Mouse (Mus musculus) frontal cortex, postnatal 25 days (tissue): ENCODE measurements around the gene Dnttip1.
"Not testable (repeated sequence)": the region's sequence is repeated elsewhere in the genome, so short reads cannot be mapped to it uniquely, and the experiment has no call there.

ENCODE experiments used
- DNase-seq, 2 experiments: peaks; one replicate each; pipeline ENCODE4 v3.0.0; 2022; ENCODE audit warnings: low spot score in 2 of 2

The Dnttip1 gene

DNA sequence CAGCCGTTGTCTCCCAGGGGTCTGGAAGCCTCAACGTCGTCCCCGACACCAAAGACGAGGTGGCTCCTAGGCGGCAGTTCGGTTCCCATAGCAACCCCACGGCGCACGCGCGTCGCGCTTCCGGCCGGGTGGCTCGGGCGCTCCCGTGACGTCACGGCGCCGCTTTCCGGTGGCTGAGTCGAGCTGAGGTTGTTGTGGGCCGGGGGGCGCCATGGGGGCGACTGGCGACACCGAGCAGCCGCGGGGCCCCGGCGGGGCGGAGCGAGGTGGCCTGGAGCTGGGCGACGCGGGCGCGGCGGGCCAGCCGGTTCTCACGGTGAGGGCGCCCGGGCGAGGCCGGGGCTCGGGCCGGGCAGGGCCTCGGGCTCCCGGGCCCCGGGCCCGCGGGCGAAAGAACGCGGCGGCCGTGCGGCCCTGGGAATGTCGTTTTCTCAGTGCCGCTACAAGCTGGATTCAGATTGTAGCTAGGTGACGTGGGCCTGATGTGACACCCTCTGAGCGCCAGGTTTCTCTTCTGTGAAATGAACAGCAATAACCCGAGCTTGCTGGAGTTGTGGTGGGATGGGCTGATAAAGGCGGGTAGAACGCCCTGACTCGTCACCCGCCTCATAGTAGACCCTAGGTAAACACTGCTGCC lies at the start of gene Dnttip1, which contains the start of gene Wfdc3:
TSS of gene Dnttip1 (plus strand) at position 141 of the 637 bp plus-strand sequence.
TSS of gene Wfdc3 (minus strand) at position 89 of the 637 bp plus-strand sequence.
- DNase-seq: peak; percentile 89 to 92

DNA sequence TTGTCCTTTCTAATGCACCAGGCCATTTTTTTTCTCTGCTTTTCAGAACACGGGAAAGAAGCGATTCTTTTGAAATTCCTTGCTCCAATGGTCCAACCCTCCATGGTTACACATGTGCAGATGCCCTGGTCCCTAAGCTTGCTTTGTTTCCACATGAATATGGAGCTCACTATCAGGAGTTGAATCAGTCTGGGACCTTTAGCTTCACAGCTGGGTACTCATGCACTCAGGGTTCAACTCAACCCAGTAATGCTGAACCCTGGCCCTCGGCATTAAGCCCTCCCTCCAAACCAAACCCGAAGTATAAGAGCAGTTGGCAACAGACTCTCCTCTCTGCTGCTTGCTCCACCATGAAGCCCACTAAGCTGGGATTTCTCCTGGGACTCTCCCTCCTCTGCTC lies 47.6 kb upstream of the Dnttip1 start, which contains the start of gene Spint4:
TSS of gene Spint4 (plus strand) at position 301 of the 400 bp plus-strand sequence.
- no peak for DNase-seq

DNA sequence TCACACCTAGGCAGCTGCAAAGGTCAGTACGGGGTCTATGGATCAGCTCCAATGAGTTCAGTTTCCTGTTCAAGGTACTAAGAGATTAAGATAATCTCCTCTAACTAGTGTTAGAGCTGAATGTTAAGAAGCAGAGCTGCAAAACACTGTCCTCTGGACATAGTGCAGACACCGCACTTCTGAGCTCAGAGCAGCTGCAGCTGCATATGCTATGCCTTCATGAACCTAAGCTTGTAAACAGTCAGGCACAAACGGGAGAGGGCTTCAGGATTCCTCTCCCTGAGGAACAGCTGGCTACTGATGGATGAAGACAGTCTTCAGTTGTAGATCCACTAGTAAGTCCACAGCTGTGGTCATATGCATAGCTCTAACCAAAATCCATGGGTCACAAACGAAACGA lies 44.8 kb upstream of the Dnttip1 start:
- DNase-seq: no peak

DNA sequence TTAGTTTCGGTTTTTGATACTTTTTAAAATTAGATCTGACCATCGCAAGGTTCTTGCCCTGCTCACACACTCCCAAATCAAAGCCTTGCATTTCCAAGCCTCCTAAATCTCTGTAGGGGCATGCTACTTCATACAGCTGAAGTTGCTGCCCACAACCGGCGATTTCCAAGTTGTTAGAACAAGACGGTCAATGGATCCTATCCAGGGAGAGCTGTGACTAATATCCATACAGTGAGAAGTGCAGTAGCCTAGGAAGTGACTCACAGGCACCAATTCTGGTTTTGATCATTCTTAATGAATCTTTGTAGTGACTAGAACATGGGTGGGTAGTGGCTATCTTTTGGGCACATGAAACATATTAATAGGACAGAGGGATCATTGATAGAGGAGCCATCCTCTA lies 44.0 kb upstream of the Dnttip1 start:
- no peak for DNase-seq

DNA sequence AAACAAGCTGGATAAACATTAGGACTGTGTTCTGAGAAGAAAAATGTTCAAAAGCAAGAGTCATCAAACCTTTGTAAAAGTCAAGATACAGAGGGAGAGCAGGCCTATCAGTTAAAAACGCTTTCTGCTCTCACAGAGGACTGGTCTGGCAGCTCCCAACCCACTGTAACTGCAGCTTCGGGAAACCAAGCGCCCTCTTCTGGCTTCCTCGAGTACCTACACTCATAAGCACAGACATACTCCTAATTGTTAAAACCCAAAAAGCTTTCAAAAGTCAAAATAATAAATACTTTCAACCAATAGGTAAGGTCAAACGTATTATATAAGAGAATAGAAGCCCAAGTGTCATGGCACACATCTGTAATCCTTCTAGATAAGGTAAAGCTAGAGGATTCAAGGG lies 41.5 kb upstream of the Dnttip1 start:
- DNase-seq: no peak

DNA sequence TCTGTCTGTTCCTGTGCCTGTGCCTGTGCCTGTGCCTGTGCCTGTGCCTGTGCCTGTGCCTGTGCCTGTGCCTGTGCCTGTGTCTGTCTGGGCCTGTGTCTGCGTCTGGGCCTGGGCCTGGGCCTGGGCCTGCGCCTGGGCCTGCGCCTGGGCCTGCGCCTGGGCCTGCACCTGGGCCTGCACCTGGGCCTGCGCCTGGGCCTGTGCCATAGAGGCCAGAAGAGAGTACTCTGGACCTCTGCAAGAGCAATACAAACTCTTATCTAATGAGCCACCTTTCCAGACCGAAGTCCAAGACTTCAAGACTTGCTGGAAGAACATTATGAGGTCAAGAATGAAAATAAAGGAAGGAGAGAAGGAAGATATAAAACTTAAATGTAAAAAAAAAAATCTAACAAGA lies 40.5 kb upstream of the Dnttip1 start:
- DNase-seq: no peak

DNA sequence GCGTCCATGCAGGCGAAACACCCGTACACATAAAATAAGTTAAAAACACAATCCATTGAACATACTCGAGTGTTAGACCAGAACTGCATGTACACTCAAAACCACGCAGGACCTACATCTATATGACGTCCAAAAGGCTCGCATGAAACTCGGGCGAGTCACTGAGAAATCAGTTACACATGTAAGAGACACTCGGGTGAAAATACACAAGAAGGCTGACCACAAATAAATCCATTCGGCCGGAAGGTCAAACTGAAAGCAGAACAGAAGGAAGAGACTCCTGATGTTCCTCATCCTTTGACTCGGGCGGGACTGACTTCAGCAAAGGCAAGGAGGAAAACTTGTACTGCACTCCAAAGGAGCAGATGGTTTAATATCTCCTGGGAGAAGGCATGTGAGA lies 39.8 kb upstream of the Dnttip1 start:
- no peak for DNase-seq

DNA sequence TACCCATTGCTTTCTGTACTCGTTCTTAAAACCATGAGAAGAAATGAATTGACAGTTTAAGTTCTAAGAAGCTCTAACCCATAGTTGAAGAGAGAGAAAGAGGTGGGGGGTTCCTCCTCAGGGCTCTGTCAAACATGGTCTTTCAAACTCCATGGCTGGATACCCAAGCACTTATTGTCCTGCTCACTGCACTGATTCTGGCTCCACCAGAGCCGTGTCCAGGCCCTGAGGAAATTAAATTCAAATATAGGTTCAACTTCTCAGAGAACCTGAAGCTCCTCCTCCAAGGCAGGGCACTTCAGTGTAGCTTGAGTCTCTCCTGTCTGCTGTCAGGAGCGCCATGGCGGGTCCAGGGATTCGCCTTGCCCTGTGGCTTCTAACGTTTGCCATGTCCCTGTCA lies 30.8 kb upstream of the Dnttip1 start, which contains the start of gene Spint5:
TSS of gene Spint5 (plus strand) at position 301 of the 400 bp plus-strand sequence.
- no peak for DNase-seq

DNA sequence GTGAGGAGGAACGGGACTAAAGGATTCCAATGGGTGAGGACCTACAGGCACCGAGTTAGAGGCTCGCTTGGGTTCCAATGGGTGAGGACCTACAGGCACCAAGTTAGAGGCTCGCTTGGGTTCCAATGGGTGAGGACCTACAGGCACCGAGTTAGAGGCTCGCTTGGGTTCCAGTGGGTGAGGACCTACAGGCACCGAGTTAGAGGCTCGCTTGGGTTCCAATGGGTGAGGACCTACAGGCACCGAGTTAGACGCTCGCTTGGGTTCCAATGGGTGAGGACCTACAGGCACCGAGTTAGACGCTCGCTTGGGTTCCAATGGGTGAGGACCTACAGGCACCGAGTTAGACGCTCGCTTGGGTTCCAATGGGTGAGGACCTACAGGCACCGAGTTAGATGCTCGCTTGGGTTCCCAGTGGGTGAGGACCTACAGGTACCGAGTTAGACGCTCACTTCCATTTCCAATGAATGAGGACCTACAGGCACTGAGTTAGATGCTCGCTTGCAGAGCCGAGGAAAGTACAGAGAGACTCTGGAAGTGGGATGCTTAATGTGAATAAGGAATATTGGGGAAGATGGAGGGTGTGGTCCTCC lies 29.5 kb upstream of the Dnttip1 start:
- not testable (repeated sequence) for DNase-seq

DNA sequence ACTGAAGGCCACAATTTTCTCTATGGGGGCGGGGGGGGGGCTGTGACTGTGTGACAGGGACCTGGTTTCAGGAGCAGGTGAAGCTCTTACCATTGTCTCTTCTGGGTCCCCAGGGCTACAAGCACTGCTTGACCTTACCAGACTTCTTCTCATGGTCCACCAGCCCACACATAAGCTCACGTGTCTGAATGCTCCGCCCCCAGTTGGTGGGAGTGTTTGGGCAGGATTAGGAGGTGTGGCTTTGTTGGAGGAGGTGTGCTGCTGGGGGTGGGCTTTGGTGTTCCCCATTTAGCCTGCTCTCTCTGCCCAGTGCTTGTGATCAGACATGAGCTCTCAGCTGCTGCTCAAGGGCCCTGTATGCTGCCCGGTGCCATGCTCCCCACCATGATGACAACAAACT lies 22.5 kb upstream of the Dnttip1 start:
- no peak for DNase-seq

DNA sequence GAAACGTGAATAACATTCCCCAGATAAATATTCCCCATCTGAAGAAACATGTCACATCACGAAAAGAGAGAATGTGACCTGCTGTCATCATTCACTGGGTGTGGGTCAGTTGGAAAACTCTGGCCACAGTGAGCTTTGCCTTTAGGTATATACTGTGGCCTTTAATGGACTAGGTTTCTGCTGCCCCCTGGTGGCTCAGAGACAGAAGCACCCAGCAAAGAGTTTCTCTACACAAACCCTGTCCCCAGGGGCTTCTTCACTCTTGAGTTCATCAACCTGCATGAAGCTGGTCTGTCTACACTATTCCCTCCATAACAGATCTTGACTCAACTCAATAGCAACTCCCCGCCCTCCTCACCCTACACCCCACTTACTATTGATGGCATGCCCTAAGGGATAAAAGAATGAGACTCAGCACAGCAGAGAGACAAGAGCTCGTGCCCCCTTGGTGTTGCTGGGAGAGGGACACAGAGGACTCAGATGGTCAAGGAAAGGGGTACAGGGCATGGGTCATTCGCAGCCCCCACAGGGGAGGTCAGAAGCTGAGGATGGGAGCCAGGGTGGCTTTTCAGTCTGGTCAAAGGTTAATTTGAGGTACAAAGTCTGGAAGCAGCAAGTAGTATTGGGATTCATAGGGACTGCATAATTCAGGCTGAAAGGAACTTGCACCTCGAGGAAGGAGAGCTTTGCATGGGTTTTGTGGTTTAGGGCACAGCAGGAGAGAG lies 19.7 kb upstream of the Dnttip1 start:
- DNase-seq: peak; percentile 32 to 44

DNA sequence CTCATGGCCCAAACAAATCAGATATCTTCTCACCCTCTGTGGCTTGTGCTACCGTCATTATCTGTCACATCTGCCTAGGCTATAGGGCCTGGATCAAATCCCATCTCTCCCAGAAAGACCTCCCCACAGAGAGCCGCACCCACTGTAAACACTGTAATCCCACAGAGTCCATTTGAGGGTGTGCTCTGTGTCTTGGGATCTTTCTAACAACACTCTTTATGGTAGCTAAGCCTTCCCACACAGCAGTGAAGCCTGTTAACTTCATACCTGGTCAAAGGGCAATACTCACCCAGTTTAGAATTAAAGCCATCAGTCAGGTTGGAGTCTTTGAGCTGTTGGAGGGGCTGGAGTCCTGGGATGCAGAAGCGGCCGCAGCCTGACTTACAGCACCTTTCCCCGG lies 14.1 kb upstream of the Dnttip1 start:
- DNase-seq: no peak

DNA sequence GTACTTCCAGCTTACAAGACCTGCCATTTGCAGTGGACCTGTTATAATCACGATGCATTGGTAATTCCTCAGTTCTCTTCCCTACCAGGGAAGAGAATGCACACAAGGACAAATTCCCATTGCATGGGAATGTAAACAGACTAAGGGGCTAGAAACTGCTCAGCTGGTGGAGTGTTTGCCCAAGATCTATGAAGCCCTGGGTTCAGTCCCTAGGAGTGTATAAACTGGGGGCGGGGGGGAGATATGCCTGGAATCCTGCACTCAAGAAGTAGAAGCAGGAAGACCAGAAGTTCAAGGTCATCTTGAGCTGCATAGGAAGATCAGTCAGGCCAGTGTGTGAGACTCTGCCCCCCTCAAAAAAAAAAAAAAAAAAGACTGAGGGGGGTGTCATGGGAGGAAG lies 12.5 kb upstream of the Dnttip1 start:
- no peak for DNase-seq

DNA sequence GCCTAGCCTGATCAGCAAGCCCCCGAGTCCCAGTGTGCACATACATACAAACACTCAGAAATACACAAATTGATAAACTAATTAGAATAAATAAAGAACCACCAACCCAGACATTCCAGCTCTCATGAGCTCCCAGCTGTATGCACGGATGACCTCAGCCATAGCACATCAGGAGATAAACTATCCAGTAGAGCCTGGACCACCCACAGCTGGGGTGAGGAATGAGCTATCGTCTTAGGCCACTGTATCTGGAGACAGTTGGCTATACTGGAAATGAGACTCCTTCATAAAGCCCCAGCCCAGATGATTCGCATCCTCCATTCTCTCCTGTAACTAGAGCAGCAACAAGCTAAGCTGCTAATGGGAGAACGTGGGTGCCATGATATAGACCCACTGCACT lies 10.9 kb upstream of the Dnttip1 start:
- no peak for DNase-seq

DNA sequence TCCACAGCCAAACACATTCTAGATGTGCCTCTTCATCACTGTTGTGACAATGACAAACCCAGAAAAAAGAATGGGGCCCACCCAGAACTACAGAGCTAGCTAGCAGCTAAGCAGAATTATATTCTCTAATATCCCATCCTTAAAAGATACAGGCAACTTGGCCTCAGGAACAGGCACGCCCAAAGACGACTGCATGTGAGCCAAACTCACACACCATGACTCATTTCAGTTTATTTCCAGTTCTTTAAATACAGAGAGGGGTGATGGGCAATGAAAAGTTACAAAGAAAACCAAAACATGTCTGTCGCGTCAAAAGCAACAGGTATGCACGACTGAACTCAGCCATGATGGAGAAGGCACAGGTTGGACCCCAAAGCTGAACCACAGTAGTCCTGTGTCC lies 10.3 kb upstream of the Dnttip1 start:
- DNase-seq: no peak

DNA sequence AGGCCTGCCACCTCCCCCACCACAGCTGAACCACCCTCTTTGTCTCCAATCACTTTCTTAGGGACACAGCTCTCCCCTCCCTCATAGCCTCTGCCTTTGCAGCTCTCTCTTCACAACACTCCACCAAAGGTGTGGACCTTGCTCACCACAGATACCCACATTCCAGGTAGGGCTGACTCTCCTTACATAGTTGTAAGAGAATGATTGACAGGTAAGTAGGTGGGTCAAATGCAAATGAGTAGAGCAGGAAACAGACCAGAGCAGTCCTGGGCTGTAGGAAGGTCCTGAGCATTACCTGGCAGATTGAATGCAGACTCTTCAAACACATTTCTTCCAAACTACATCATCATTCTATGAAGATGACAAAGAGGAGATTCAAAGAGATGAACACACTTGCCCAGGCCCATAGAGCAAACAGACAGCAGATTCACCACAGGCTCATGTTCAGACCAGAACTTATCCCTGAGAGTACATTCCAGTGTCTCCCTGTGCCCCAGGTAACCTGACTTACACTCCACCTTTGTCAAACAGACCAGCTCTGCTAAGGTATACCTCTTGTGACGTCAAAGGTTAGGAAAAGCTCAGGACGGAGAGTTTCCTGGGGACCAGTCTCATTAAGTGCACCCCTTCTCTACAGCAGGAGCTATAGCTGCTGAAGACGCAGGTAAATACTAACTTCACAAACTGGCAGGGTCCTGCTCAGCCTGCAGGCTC lies 8.2 kb upstream of the Dnttip1 start:
- no peak for DNase-seq

DNA sequence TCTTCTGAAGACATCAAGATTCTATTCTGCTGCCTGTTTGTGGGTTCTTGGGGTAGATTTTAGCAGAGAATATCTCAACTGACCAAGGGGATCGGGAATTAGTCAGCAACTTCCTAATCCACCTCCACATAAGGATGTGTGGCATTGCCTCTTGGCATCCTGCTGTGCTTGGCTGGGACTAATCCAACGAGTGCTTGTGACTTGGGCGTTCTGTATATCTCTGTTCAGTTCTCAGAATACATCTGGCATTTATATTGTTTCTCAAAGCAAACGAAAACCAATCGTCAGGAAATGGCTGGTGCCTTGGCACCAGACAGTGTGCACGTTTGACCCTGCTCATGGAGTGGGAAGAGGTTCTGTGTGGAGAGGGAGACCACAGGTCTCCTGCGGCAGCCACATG lies 5.9 kb upstream of the Dnttip1 start:
- DNase-seq: no peak

DNA sequence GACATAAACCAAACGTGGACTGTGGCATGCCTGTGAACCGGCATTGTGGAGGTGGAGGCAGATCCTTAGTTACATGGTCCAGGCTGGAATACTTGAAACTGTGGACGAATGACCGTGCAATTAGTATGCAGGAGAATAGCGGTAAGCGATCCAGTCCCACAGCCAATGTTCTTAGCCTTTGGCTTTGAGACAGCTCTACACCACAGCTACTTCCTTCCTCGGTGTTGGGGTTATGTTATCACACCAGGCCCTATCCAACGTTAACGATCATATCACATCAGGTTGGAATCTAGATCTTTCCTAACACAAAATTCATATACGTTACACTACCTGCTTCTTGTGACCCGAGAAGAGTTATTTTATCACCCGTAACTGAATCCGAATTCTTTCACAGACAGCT lies 796 bp upstream of the Dnttip1 start:
- DNase-seq: no peak

DNA sequence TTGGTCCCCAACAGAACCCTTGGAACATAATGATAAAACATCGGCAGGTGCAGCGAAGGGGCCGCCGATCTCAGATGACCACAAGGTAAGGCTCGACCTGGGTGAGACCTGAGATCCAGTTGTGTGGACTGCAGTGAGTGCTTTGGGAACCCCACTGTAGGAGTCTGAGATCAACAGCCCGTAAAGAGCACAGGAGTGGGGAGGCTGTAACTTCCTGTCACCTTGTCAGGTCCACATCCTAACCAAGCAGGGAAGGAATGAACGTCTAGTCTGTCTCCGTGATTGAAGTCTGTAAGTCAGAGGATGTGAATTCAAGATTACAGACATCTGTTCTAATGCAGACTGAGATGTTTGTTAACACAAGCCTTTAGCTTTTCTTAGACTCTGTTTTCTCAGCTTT lies 910 bp downstream of the Dnttip1 start:
- DNase-seq: no peak

DNA sequence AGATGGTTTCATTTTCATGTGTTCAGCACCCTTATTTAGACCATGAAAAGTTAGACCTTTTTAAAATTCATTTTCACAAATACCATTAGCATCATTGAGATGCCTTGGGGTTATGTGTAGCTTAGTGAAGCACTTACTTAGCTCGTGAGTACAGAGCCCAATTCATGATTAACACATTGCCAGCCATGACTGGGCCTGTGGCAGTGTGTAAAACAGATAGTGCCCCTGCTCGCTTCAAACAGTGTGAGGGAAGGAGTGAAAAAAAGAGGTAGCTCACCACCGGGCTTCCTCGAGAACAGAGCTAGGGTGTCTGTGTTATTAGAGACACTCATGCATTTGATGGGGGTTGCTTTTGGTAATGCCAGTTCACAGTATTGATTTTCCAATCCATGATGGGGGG lies 2.4 kb downstream of the Dnttip1 start:
- DNase-seq: no peak

DNA sequence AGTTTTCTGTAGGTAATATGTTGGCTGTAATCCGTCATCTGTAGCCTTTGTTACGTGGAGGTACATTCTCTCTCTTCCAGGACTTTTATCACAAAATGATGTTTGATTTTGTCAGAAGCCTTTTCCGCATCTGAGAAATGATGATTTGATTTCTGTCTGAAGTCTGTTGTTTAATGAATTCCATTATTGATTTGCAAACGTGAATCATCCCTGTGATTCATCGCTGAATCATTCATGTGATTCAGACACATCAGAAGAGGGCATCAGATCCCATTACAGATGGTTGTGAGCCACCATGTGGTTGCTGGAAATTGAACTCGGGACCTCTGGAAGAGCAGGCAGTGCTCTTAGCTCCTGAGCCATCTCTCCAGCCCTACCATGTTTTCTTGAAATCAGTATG lies 3.2 kb downstream of the Dnttip1 start:
- DNase-seq: no peak

DNA sequence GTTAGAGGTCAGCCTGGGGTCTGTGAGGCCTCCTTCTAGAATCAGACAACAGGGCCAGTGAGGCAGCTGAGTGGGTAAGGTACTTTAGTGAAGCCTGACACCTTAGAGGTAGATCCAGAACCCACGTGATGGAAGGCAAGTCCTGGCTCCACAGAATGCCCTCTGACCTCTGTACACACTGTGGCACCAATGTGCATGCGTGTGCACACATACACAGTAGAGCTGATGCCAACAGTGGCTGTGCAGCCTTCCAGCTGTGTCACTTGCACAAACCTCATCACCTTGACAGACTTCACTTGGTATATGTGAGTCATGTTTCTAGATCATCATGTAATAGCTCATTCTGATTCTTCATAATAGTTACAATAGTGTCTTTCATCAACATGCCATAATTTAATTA lies 6.7 kb downstream of the Dnttip1 start:
- no peak for DNase-seq
